Mouse (Mus musculus) intestine, embryonic 16.5 days (tissue): ENCODE data around the gene Ston2. TPM values are rescaled to one million over a fixed set of nuclear protein-coding genes. Genes with fewer than 3 reads are reported as not detected.

Source experiments
- ATAC-seq: fragments of 200-750 bp; cut with Nextera tagmentation; 2 replicates; pipeline ENCODE4 v1.8.0; 2017; ENCODE audit warnings: moderate TSS enrichment, moderate library complexity
- H3K27ac ChIP-seq: fragments of 300-500 bp; sonication (generic); 2 replicates; pipeline ENCODE4 v1.5.1; 2014; ENCODE audit warnings: mild to moderate bottlenecking, low read length
- H3K27me3 ChIP-seq: fragments of 300-500 bp; sonication (generic); replicated peaks from 2 replicates; pipeline ENCODE4 v1.6.1; 2014; ENCODE audit warnings: low read length, control low read depth, mixed read lengths; ENCODE audit not compliant: control insufficient read depth, insufficient read depth
- H3K36me3 ChIP-seq: fragments of 300-500 bp; sonication (generic); 2 replicates; pipeline ENCODE4 v1.6.1; 2014; ENCODE audit warnings: low read length, control low read depth; ENCODE audit not compliant: control insufficient read depth, insufficient read depth
- H3K4me1 ChIP-seq: fragments of 300-500 bp; sonication (generic); 2 replicates; pipeline ENCODE4 v1.6.1; 2014; ENCODE audit warnings: low read length, control low read depth, mixed read lengths; ENCODE audit not compliant: control insufficient read depth, insufficient read depth
- H3K4me2 ChIP-seq: fragments of 300-500 bp; sonication (generic); 2 replicates; pipeline ENCODE4 v1.6.1; 2014; ENCODE audit warnings: low read depth, low read length, control low read depth
- H3K4me3 ChIP-seq: fragments of 300-500 bp; sonication (generic); 2 replicates; pipeline ENCODE4 v1.5.1; 2014; ENCODE audit warnings: mild to moderate bottlenecking, low read length
- H3K9ac ChIP-seq: fragments of 300-500 bp; sonication (generic); 2 replicates; pipeline ENCODE4 v1.6.1; 2014; ENCODE audit warnings: low read depth, low read length
- H3K9me3 ChIP-seq: fragments of 300-500 bp; sonication (generic); 2 replicates; pipeline ENCODE4 v1.6.1; 2016; ENCODE audit warnings: low read length, control low read depth; ENCODE audit not compliant: control insufficient read depth
- WGBS: fragments of 180-500 bp; shearing (Covaris S2); extraction: QIAGEN DNeasy Blood & Tissue Kit; methylation state at CpG from one replicate; pipeline ENCODE4 v1.1.7; 2014; 5-methylcytosine and 5-hydroxymethylcytosine counted together
- polyA plus RNA-seq: library from polyadenylated mRNA; unstranded; fragments of >200 nt; fragmentation: Nextera tagmentation; extraction: Ambion mirVana; gene quantifications from 2 replicates; pipeline ENCODE4 v1.2.1, GENCODE M21; 2015

The Ston2 gene
- polyA plus RNA-seq, 1 experiment from 2014 or later, result 5.2 TPM

DNA sequence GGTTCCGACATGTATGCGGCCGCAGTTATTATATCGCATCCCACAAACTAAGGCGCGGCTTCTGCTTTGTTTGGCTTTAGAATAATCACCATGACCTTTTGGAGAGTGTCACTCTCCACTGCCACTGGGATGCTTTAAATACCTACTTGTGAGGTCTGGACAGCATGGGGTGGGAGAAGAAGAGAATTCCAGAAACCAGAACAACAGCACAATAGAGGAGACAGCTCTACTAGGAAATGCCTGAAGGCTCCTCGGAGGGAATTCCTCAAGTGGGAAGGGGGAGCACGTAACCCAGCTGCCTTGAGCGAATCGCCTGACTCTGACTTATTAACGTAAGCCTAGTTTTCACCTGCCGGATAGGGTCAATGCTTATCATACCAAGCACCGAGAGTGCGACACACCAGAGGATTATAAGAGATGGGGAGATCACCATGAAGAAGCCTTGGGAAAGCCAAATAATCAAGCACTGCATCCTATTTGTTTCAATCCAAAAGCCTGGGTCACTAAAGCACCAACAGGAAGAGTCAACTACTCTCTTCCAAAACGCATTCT is 104.6 kb downstream of the Ston2 start:
- Histone ChIP-seq H3K4me3 (no peak overlapping the region), H3K4me2 (peak overlapping the region; percentile 23; the same call in 1 of the 2 replicates), H3K27ac (no peak overlapping the region), H3K27me3 (no peaks in the 10 kb centered on the region), H3K9ac (no peak overlapping the region), H3K9me3 (no peaks in the 10 kb centered on the region), H3K4me1 (peaks cover 23% of the 10 kb centered on the region), H3K36me3 (no peaks in the 10 kb centered on the region)
- WGBS, result 38% methylated on average over 15 of the region's 15 CpGs
- ATAC-seq, result no peak

DNA sequence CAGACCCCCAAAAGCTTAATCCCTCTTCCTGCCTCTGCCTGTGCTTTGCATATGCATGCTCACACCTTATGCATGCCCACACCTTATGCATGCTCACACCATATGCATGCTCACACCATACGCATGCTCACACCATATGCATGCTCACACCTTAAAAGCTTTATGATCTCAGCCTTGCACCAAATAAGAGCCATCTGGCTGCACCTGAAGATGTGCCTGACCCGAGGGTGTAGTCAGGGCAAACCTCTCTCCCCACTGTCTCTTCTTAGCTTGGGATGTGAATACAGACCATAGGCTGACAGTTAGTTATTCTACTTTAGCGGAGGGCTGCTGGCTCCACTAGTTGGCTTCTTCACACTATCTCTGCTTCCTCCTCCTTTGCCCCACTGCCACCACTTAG is 105.1 kb downstream of the Ston2 start:
- Histone ChIP-seq H3K4me2 (no peak overlapping the region), H3K27ac (no peak overlapping the region)

DNA sequence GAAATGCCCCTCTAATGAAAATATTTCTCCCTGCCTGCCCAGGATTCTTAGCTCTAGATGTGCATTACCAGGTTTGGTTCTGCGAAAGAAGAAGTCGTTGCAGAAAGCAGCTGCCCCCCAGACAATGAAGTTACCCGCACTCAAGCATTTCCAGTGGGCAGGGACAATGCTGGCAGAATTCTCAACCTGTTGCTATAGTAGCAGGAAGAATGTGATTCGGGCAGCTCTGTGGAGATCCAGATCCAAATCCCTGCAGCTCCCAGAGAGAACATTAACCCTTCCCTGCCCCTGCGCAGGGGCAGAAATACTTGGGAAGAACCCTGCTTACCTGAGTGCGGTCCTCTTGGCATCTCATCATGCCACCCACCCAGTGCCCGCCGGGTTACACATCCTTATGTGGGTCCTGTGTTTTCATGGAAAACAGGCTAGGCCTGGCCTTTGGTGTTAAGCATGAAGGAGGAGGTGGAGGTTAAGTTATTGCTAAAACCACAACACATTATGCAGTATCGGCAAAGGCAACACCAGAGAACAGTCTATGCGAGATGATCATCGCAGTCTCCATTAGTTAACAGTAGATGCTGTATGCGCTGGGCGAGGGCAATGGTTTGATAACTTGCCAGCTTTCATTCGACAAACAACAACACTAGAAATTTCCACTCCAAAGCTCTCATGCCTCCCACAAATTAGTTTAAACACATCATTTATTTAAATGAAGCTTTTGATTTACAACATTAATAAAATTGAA is 108.7 kb downstream of the Ston2 start:
- H3K9ac ChIP-seq, result no peak overlapping the region
- no peaks in the 10 kb centered on the region for H3K27me3 ChIP-seq
- ATAC-seq, result no peak
- WGBS, result 56% methylated on average over 14 of the region's 14 CpGs
- H3K36me3 ChIP-seq, result no peaks in the 10 kb centered on the region
- no peak overlapping the region for H3K4me2 ChIP-seq
- no peaks in the 10 kb centered on the region for H3K9me3 ChIP-seq
- H3K4me1 ChIP-seq, result peaks cover 15% of the 10 kb centered on the region
- no peak overlapping the region for H3K4me3 ChIP-seq
- H3K27ac ChIP-seq, result no peak overlapping the region

More for the DNA sequence above, 105.1 kb downstream of the Ston2 start:
- 70% methylated on average over 3 of the region's 3 CpGs for WGBS
- no peak overlapping the region for H3K9ac ChIP-seq
- no peak overlapping the region for H3K4me3 ChIP-seq
- H3K4me1 ChIP-seq, result peaks cover 23% of the 10 kb centered on the region
- H3K36me3 ChIP-seq, result no peaks in the 10 kb centered on the region
- H3K27me3 ChIP-seq, result no peaks in the 10 kb centered on the region
- no peaks in the 10 kb centered on the region for H3K9me3 ChIP-seq
- ATAC-seq, result no peak

DNA sequence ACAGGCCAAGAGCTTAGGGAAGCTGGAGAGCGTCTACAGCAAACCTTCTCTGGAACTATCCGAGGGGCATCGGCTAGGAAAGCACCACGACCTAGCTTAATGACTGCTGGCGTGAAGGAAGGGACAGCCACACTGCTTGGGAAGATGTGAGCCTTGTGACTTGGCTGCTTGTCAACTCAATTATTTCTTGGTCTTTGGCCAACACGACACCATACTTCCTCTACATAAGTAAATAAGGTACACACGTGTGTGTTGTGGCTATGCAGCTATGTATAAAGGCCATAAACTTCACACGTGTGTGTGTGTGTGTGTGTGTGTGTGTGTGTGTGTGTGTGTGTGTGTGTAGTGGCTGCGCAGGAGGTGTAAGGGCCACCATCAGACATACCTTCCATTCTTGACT is 112.2 kb downstream of the Ston2 start:
- no peak overlapping the region for H3K27ac ChIP-seq
- H3K36me3 ChIP-seq, result no peaks in the 10 kb centered on the region
- no peaks in the 10 kb centered on the region for H3K9me3 ChIP-seq
- 69% methylated on average over 9 of the region's 9 CpGs for WGBS
- H3K4me3 ChIP-seq, result no peak overlapping the region
- H3K4me1 ChIP-seq, result peaks cover 5% of the 10 kb centered on the region; the same call in 1 of the 2 replicates
- H3K4me2 ChIP-seq, result no peak overlapping the region
- no peaks in the 10 kb centered on the region for H3K27me3 ChIP-seq
- ATAC-seq, result peak; percentile 45
- H3K9ac ChIP-seq, result no peak overlapping the region

DNA sequence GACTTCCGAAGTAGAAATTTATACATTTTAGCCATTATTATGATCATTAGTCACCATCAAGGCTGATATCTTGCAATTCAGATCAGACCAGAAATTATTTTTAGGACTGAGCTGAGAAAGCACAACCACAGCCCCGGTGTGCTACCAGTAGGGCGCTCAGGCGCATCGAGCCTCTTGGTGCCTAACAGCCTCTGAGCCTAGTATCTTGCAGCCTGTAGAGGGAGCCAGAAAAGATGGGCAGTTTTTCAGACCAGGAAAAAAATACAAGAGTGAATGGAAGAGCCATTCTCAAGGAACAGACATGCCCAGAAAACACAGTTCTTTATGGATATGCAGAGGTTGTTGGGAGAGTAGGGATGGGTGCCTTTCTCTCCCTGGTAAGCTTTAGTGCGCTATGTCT is 115.0 kb downstream of the Ston2 start:
- 85% methylated on average over 6 of the region's 6 CpGs for WGBS
- no peak for ATAC-seq
- Histone ChIP-seq H3K4me1 (peaks cover 5% of the 10 kb centered on the region), H3K4me3 (no peak overlapping the region), H3K36me3 (no peaks in the 10 kb centered on the region), H3K9ac (no peak overlapping the region), H3K27me3 (no peaks in the 10 kb centered on the region), H3K27ac (no peak overlapping the region), H3K4me2 (no peak overlapping the region), H3K9me3 (no peaks in the 10 kb centered on the region)

DNA sequence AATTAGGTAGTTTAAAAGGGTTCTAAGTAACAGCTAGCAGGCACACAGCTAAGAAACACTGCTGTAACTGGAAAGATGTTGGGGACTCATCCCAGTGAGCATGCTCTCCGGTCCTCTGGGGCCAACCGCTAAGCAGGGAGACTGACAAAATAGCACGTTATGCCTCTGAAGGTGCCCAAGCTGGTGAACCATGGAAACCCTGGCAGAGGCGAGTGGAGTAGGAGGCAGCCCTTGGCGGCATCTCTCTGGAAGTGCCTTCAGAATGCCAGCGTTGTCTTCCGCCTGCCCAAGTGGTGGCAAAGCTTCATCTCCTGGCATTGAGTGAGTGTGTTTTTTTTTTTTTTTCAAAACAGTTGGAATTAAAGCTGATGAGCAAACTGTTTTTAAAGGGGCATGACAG is 115.7 kb downstream of the Ston2 start:
- Histone ChIP-seq H3K27me3 (no peaks in the 10 kb centered on the region), H3K9ac (no peak overlapping the region), H3K27ac (no peak overlapping the region), H3K4me2 (no peak overlapping the region), H3K9me3 (no peaks in the 10 kb centered on the region), H3K4me3 (no peak overlapping the region), H3K36me3 (no peaks in the 10 kb centered on the region), H3K4me1 (peaks cover 11% of the 10 kb centered on the region)
- no peak for ATAC-seq
- WGBS, result 84% methylated on average over 7 of the region's 7 CpGs

DNA sequence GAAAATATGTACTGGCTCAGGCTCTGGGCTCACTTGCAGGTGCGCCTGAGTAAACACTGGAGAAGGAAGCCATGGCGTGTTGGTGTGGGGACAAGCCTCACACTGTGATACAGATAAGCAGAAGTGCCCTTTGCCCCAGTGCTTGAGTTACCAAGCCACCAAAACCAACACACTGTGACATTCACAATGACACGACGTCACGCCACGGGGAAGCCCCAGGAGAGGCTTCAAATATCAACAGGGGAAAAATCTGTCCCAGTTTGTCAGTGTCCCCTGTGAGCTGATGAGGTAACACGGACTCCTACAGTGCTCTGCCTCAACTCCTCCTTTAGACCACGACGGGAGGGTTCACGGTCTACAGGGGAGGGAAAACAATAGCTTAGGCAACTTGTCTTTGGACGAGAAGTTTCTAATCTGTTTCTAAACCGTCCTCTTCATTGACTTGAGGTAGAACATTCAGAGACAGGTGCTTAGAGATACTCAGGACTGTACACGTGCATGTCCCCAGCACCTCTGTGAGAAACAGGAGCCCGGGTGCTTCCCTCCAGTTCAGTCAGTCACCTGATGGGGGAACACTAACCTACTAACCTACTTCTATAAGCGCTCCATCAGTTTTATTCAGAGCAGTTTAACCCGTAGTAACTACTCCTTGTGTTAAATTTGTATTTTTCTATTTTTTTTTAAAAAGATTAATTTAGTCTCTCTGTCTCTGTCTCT is 119.5 kb downstream of the Ston2 start:
- ATAC-seq, result peak; percentile 97
- Histone ChIP-seq H3K9ac (no peak overlapping the region), H3K9me3 (no peaks in the 10 kb centered on the region), H3K4me1 (peaks cover 11% of the 10 kb centered on the region), H3K4me3 (peak overlapping the region; percentile 19; the same call in 1 of the 2 replicates), H3K27ac (peak overlapping the region; percentile 68), H3K4me2 (peak overlapping the region; percentile 46; the same call in 1 of the 2 replicates), H3K27me3 (no peaks in the 10 kb centered on the region), H3K36me3 (no peaks in the 10 kb centered on the region)
- WGBS, result 57% methylated on average over 16 of the region's 16 CpGs

DNA sequence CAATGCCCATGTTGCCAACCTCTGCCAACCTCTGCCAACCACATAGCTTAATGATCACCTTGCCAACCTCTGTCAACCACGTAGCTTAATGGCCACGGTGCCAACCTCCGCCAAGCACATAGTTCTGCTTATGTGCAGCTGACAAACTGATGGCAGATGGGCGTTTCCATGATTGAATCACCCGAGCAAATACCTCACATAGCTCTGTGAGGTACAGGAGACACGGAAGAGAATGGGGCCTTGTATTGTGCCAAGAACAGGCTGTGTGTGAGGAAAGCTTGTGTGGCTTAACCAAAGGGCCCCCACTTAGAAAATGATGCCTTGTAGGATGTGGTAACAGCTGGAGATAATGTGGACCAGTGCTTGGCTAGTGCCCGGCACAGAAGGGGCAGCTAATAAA is 120.4 kb downstream of the Ston2 start:
- Histone ChIP-seq H3K9ac (no peak overlapping the region), H3K36me3 (no peaks in the 10 kb centered on the region), H3K4me1 (peaks cover 11% of the 10 kb centered on the region), H3K4me2 (no peak overlapping the region), H3K27me3 (no peaks in the 10 kb centered on the region), H3K9me3 (no peaks in the 10 kb centered on the region), H3K27ac (peak overlapping the region; percentile 44; the same call in 1 of the 2 replicates), H3K4me3 (no peak overlapping the region)
- peak; percentile 29; the same call in 1 of the 2 replicates for ATAC-seq
- WGBS, result 63% methylated on average over 7 of the region's 7 CpGs

DNA sequence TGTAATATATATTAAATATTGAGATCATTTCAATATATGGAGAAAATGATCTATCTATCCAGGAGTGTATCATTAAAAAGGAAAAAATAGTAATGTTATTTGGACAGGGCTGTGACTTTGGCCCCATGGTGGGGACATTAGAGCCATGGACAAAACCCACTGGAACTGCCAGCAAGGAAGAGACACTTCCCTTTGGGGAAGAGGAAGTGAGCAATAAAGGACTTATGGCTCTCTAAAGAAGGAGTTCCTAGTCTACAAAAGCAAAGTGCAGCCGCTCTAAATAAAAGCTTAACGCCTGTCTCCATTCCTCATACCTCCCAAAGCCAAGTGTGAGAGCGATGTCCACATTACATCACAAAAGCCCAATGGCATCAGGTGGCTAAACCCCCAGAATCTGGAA is 121.6 kb downstream of the Ston2 start:
- WGBS, result 82% methylated on average over 3 of the region's 3 CpGs
- Histone ChIP-seq H3K27ac (no peak overlapping the region), H3K9me3 (no peaks in the 10 kb centered on the region), H3K4me2 (no peak overlapping the region), H3K4me3 (no peak overlapping the region), H3K9ac (no peak overlapping the region), H3K36me3 (no peaks in the 10 kb centered on the region), H3K27me3 (no peaks in the 10 kb centered on the region), H3K4me1 (peaks cover 11% of the 10 kb centered on the region)
- ATAC-seq, result no peak
